Mouse (Mus musculus): ENCODE results near the gene Gulp1. TPM values are rescaled to one million over a fixed set of nuclear protein-coding genes. Genes with fewer than 3 reads are reported as not detected.

Gulp1 gene
- total and polyA plus RNA-seq, 3 experiments, result 2.3 to 6.2 (median 5.2) TPM

GRCm38 (mm10) chr1:44593109-44593508 lies 41.8 kb downstream of the Gulp1 start:
- Histone ChIP-seq H3K4me1 (ENCODE audit: control insufficient read depth, insufficient read depth, low read length) (no peaks in the 10 kb centered on the region), H3K27ac (no peak overlapping the region), H3K4me3 (no peak overlapping the region), H3K36me3 (ENCODE audit: control insufficient read depth, insufficient read depth, low read length) (no peaks in the 10 kb centered on the region), H3K79me2 (replicated peaks; ENCODE audit: control insufficient read depth, insufficient read depth, low read length) (no peaks in the 10 kb centered on the region), H3K27me3 (ENCODE audit: control insufficient read depth, insufficient read depth, low read length) (no peaks in the 10 kb centered on the region), H3K9ac (ENCODE audit: low read depth, low read length) (no peak overlapping the region)
- intact Hi-C loops (cut with DNase I), result no loop called here
- WGBS, result 85% methylated on average over 1 of the region's 1 CpGs
- no peak for DNase-seq
- TF ChIP-seq CTCF (IDR thresholded peaks at IDR 0.05) (no peak), EP300 (IDR thresholded peaks at IDR 0.05; ENCODE audit: insufficient read depth, low read depth, low read length) (no peak), POLR2A (IDR thresholded peaks at IDR 0.05; ENCODE audit: insufficient read depth, low read depth, low read length) (no peak)

- H3K4me3 ChIP-seq, result no peak overlapping the region
- H3K27me3 ChIP-seq (ENCODE audit: control insufficient read depth, insufficient read depth, low read length), result no peaks in the 10 kb centered on the region
- no peaks in the 10 kb centered on the region for H3K4me1 ChIP-seq (ENCODE audit: control insufficient read depth, insufficient read depth, low read length)
- no peaks in the 10 kb centered on the region for H3K36me3 ChIP-seq (ENCODE audit: control insufficient read depth, insufficient read depth, low read length)
- TF ChIP-seq POLR2A (IDR thresholded peaks at IDR 0.05; ENCODE audit: insufficient read depth, low read depth, low read length) (no peak), EP300 (IDR thresholded peaks at IDR 0.05; ENCODE audit: insufficient read depth, low read depth, low read length) (no peak), CTCF (IDR thresholded peaks at IDR 0.05) (no peak)
- intact Hi-C loops (cut with DNase I), result no loop called here
- H3K79me2 ChIP-seq (replicated peaks; ENCODE audit: control insufficient read depth, insufficient read depth, low read length), result no peaks in the 10 kb centered on the region
- WGBS, result 77% methylated on average over 2 of the region's 2 CpGs
- H3K9ac ChIP-seq (ENCODE audit: low read depth, low read length), result no peak overlapping the region
- no peak overlapping the region for H3K27ac ChIP-seq
- DNase-seq, result no peak
Observed at GRCm38 (mm10) chr1:44598312-44598711, 47.0 kb downstream of the Gulp1 start.

- Histone ChIP-seq H3K79me2 (replicated peaks; ENCODE audit: control insufficient read depth, insufficient read depth, low read length) (no peaks in the 10 kb centered on the region), H3K4me1 (ENCODE audit: control insufficient read depth, insufficient read depth, low read length) (no peaks in the 10 kb centered on the region), H3K27ac (no peak overlapping the region), H3K27me3 (ENCODE audit: control insufficient read depth, insufficient read depth, low read length) (no peaks in the 10 kb centered on the region), H3K9ac (ENCODE audit: low read depth, low read length) (no peak overlapping the region), H3K36me3 (ENCODE audit: control insufficient read depth, insufficient read depth, low read length) (no peaks in the 10 kb centered on the region), H3K4me3 (no peak overlapping the region)
- DNase-seq, result no peak
- 69% methylated on average over 2 of the region's 2 CpGs for WGBS
- intact Hi-C loops (cut with DNase I), result no loop called here
- no peak for TF ChIP-seq POLR2A (IDR thresholded peaks at IDR 0.05; ENCODE audit: insufficient read depth, low read depth, low read length)
- TF ChIP-seq EP300 (IDR thresholded peaks at IDR 0.05; ENCODE audit: insufficient read depth, low read depth, low read length), result no peak
- TF ChIP-seq CTCF (IDR thresholded peaks at IDR 0.05), result no peak
Observed at GRCm38 (mm10) chr1:44613294-44614041, 62.2 kb downstream of the Gulp1 start.

GRCm38 (mm10) chr1:44618751-44619150 lies 67.4 kb downstream of the Gulp1 start:
- Histone ChIP-seq H3K9ac (ENCODE audit: low read depth, low read length) (no peak overlapping the region), H3K4me1 (ENCODE audit: control insufficient read depth, insufficient read depth, low read length) (no peaks in the 10 kb centered on the region), H3K27me3 (ENCODE audit: control insufficient read depth, insufficient read depth, low read length) (no peaks in the 10 kb centered on the region), H3K79me2 (replicated peaks; ENCODE audit: control insufficient read depth, insufficient read depth, low read length) (no peaks in the 10 kb centered on the region), H3K27ac (no peak overlapping the region), H3K4me3 (no peak overlapping the region), H3K36me3 (ENCODE audit: control insufficient read depth, insufficient read depth, low read length) (no peaks in the 10 kb centered on the region)
- DNase-seq, result no peak
- TF ChIP-seq POLR2A (IDR thresholded peaks at IDR 0.05; ENCODE audit: insufficient read depth, low read depth, low read length), result no peak
- TF ChIP-seq EP300 (IDR thresholded peaks at IDR 0.05; ENCODE audit: insufficient read depth, low read depth, low read length), result no peak
- no peak for TF ChIP-seq CTCF (IDR thresholded peaks at IDR 0.05)
- intact Hi-C loops (cut with DNase I), result no loop called here
- WGBS, result 72% methylated on average over 2 of the region's 2 CpGs

GRCm38 (mm10) chr1:44634481-44634880 lies 83.2 kb downstream of the Gulp1 start:
- no peaks in the 10 kb centered on the region; the same call in 1 of the 2 replicates for H3K4me1 ChIP-seq (ENCODE audit: control insufficient read depth, insufficient read depth, low read length)
- H3K27me3 ChIP-seq (ENCODE audit: control insufficient read depth, insufficient read depth, low read length), result no peaks in the 10 kb centered on the region
- H3K9ac ChIP-seq (ENCODE audit: low read depth, low read length), result no peak overlapping the region
- 40% methylated on average over 4 of the region's 4 CpGs for WGBS
- TF ChIP-seq EP300 (IDR thresholded peaks at IDR 0.05; ENCODE audit: insufficient read depth, low read depth, low read length), result no peak
- no peak for TF ChIP-seq POLR2A (IDR thresholded peaks at IDR 0.05; ENCODE audit: insufficient read depth, low read depth, low read length)
- TF ChIP-seq CTCF (IDR thresholded peaks at IDR 0.05), result no peak
- no peak overlapping the region for H3K27ac ChIP-seq
- H3K36me3 ChIP-seq (ENCODE audit: control insufficient read depth, insufficient read depth, low read length), result peaks cover 3% of the 10 kb centered on the region; the same call in 1 of the 2 replicates
- no peak overlapping the region for H3K4me3 ChIP-seq
- intact Hi-C loops (cut with DNase I), result no loop called here
- DNase-seq, result no peak
- H3K79me2 ChIP-seq (replicated peaks; ENCODE audit: control insufficient read depth, insufficient read depth, low read length), result no peaks in the 10 kb centered on the region

GRCm38 (mm10) chr1:44645678-44646276 lies 94.5 kb downstream of the Gulp1 start:
- intact Hi-C loops (cut with DNase I), result no loop called here
- no peaks in the 10 kb centered on the region for H3K36me3 ChIP-seq (ENCODE audit: control insufficient read depth, insufficient read depth, low read length)
- 90% methylated on average over 6 of the region's 6 CpGs for WGBS

More at GRCm38 (mm10) chr1:44645678-44646276, 94.5 kb downstream of the Gulp1 start:
- no peaks in the 10 kb centered on the region for H3K79me2 ChIP-seq (replicated peaks; ENCODE audit: control insufficient read depth, insufficient read depth, low read length)
- no peak overlapping the region for H3K9ac ChIP-seq (ENCODE audit: low read depth, low read length)
- no peak overlapping the region for H3K27ac ChIP-seq
- H3K4me1 ChIP-seq (ENCODE audit: control insufficient read depth, insufficient read depth, low read length), result no peaks in the 10 kb centered on the region
- DNase-seq, result no peak
- no peak overlapping the region for H3K4me3 ChIP-seq
- no peaks in the 10 kb centered on the region for H3K27me3 ChIP-seq (ENCODE audit: control insufficient read depth, insufficient read depth, low read length)
- TF ChIP-seq EP300 (IDR thresholded peaks at IDR 0.05; ENCODE audit: insufficient read depth, low read depth, low read length) (no peak), CTCF (IDR thresholded peaks at IDR 0.05) (no peak), POLR2A (IDR thresholded peaks at IDR 0.05; ENCODE audit: insufficient read depth, low read depth, low read length) (no peak)
